22 mouse cellular contexts compared by ENCODE assay signal in genomic region chr12:53738549-53739292, GRCm38 (mm10).
DNase-seq lines count a peak whose midpoint lies in the region; ATAC-seq and TF ChIP-seq lines count a peak whose summit lies in the region.
"Had no signal": no experiment of that assay in that cellular context is flagged by ENCODE, and none has a peak within 500 bp of the region (broad histone marks: within the 10 kb centered on the region; RNA-seq: fewer than 3 reads in every experiment).

No protein-coding gene starts in this region.

- H3K9me3 ChIP-seq in kidney, embryonic 16.5 days (ENCODE audit: low read length) = no peaks in the 10 kb centered on the region
- H3K9me3 ChIP-seq in hindbrain, embryonic 12.5 days (replicated peaks) = no peaks in the 10 kb centered on the region
- no peaks in the 10 kb centered on the region for H3K9me3 ChIP-seq in midbrain, embryonic 11.5 days (ENCODE audit: control insufficient read depth, low read length)
- H3K9me3 ChIP-seq in neural tube, embryonic 14.5 days (ENCODE audit: control insufficient read depth, low read length) = no peaks in the 10 kb centered on the region
- H3K9me3 ChIP-seq: embryonic facial prominence, embryonic 10.5 days; limb, embryonic 10.5 days had no signal

- no peak for TF ChIP-seq CTCF in gastrocnemius, adult 2 months (IDR thresholded peaks at IDR 0.05)

- no peaks in the 10 kb centered on the region for H3K36me3 ChIP-seq in kidney, embryonic 16.5 days (ENCODE audit: insufficient read depth, low read length)
- H3K36me3 ChIP-seq in hindbrain, embryonic 12.5 days = no peaks in the 10 kb centered on the region
- no peaks in the 10 kb centered on the region for H3K36me3 ChIP-seq in midbrain, embryonic 11.5 days (ENCODE audit: control insufficient read depth, insufficient read depth, low read length)
- no peaks in the 10 kb centered on the region for H3K36me3 ChIP-seq in neural tube, embryonic 14.5 days (ENCODE audit: control insufficient read depth, insufficient read depth, low read length)
- H3K36me3 ChIP-seq: embryonic facial prominence, embryonic 10.5 days; limb, embryonic 10.5 days had no signal

- H3K4me1 ChIP-seq in kidney, embryonic 16.5 days (ENCODE audit: insufficient read depth, low read length) = peaks cover 11% of the 10 kb centered on the region; the same call in 1 of the 2 replicates
- H3K4me1 ChIP-seq in hindbrain, embryonic 12.5 days = peaks cover 13% of the 10 kb centered on the region
- H3K4me1 ChIP-seq in midbrain, embryonic 11.5 days (ENCODE audit: control insufficient read depth, insufficient read depth, low read length) = peaks cover 12% of the 10 kb centered on the region
- peaks cover 9% of the 10 kb centered on the region; the same call in 1 of the 2 replicates for H3K4me1 ChIP-seq in neural tube, embryonic 14.5 days (ENCODE audit: control insufficient read depth, insufficient read depth, low read length)
- H3K4me1 ChIP-seq: megakaryocyte, embryonic 14.5 days had no signal

- H3K27me3 ChIP-seq in kidney, embryonic 16.5 days (ENCODE audit: insufficient read depth, low read length) = no peaks in the 10 kb centered on the region; the same call in 1 of the 2 replicates
- H3K27me3 ChIP-seq in hindbrain, embryonic 12.5 days = no peaks in the 10 kb centered on the region
- H3K27me3 ChIP-seq in midbrain, embryonic 11.5 days (ENCODE audit: control insufficient read depth, insufficient read depth, low read length) = no peaks in the 10 kb centered on the region
- H3K27me3 ChIP-seq in neural tube, embryonic 14.5 days (ENCODE audit: control insufficient read depth, insufficient read depth, low read length) = no peaks in the 10 kb centered on the region
- H3K27me3 ChIP-seq: megakaryocyte, embryonic 14.5 days; Patski had no signal

- no peak for DNase-seq in kidney, postnatal 25 days
- DNase-seq in midbrain, embryonic 11.5 days (ENCODE audit: low spot score, missing footprints) = peak; percentile 86
- DNase-seq in gastrocnemius, adult 2 months = no peak
- DNase-seq: adrenal gland, postnatal 25 days; cerebellum, adult 11 months; cerebellum, postnatal 36 days; gastrocnemius, postnatal 14 days; heart, adult 2 months; heart, postnatal 4 days; liver, postnatal 0 days; lung, postnatal 14 days; thymus, postnatal 25 days had no signal

- no peak overlapping the region for H3K4me3 ChIP-seq in kidney, embryonic 16.5 days (ENCODE audit: low read length)
- no peak overlapping the region for H3K4me3 ChIP-seq in hindbrain, embryonic 12.5 days
- H3K4me3 ChIP-seq in midbrain, embryonic 11.5 days (ENCODE audit: low read depth, low read length) = no peak overlapping the region
- H3K4me3 ChIP-seq in neural tube, embryonic 14.5 days (ENCODE audit: low read depth, low read length) = no peak overlapping the region
- no peak overlapping the region for H3K4me3 ChIP-seq in gastrocnemius, adult 2 months
- H3K4me3 ChIP-seq: embryonic facial prominence, embryonic 10.5 days; heart, adult 2 months; limb, embryonic 10.5 days; megakaryocyte, embryonic 14.5 days had no signal

- no peak overlapping the region for H3K27ac ChIP-seq in kidney, embryonic 16.5 days (ENCODE audit: low read length)
- H3K27ac ChIP-seq in hindbrain, embryonic 12.5 days = peak overlapping the region; percentile 74
- H3K27ac ChIP-seq in midbrain, embryonic 11.5 days (ENCODE audit: low read depth, low read length) = no peak overlapping the region
- no peak overlapping the region for H3K27ac ChIP-seq in neural tube, embryonic 14.5 days (ENCODE audit: low read depth, low read length)
- H3K27ac ChIP-seq in gastrocnemius, adult 2 months = no peak overlapping the region
- H3K27ac ChIP-seq: embryonic facial prominence, embryonic 10.5 days; heart, adult 2 months; limb, embryonic 10.5 days had no signal

- intact Hi-C loops in gastrocnemius, adult 2 months (cut with DNase I) = no loop called here

- WGBS in kidney, embryonic 16.5 days = 33% methylated on average over 16 of the region's 16 CpGs
- 40% methylated on average over 16 of the region's 16 CpGs for WGBS in hindbrain, embryonic 12.5 days
- 49% methylated on average over 16 of the region's 16 CpGs for WGBS in midbrain, embryonic 11.5 days
- WGBS in neural tube, embryonic 14.5 days = 25% methylated on average over 16 of the region's 16 CpGs

- no peak for ATAC-seq in kidney, embryonic 16.5 days (ENCODE audit: low FRiP score, low TSS enrichment)
- peak; percentile 63; the same call in 1 of the 2 replicates for ATAC-seq in hindbrain, embryonic 12.5 days (ENCODE audit: low FRiP score)
- ATAC-seq in midbrain, embryonic 11.5 days (ENCODE audit: low FRiP score) = peak; percentile 33; the same call in 1 of the 2 replicates
- peak; percentile 51 for ATAC-seq in neural tube, embryonic 14.5 days (ENCODE audit: low read depth)
- no peak for ATAC-seq in granulocyte monocyte progenitor cell, adult 5-6 weeks (replicated peaks; ENCODE audit: poor library complexity, severe bottlenecking)
- ATAC-seq: forebrain, embryonic 14.5 days; intestine, postnatal 0 days; liver, postnatal 0 days; Patski had no signal

- H3K9ac ChIP-seq in kidney, embryonic 16.5 days (replicated peaks; ENCODE audit: low read length) = no peak overlapping the region
- no peak overlapping the region for H3K9ac ChIP-seq in hindbrain, embryonic 12.5 days
- no peak overlapping the region for H3K9ac ChIP-seq in midbrain, embryonic 11.5 days (ENCODE audit: low read length)
- no peak overlapping the region for H3K9ac ChIP-seq in neural tube, embryonic 14.5 days (replicated peaks; ENCODE audit: low read depth, low read length)
- H3K9ac ChIP-seq: liver, postnatal 0 days had no signal

- peak overlapping the region; percentile 30 for H3K4me2 ChIP-seq in kidney, embryonic 16.5 days (replicated peaks; ENCODE audit: low read depth, low read length)
- peak overlapping the region; percentile 16; the same call in 1 of the 2 replicates for H3K4me2 ChIP-seq in hindbrain, embryonic 12.5 days (replicated peaks)
- H3K4me2 ChIP-seq in midbrain, embryonic 11.5 days = no peak overlapping the region
- no peak overlapping the region for H3K4me2 ChIP-seq in neural tube, embryonic 14.5 days (ENCODE audit: low read depth, low read length)

Comparison
In these comparisons a context has a peak if more than half of its experiments do, and no peak if none do; other contexts are left out.
1. ATAC-seq: peak in hindbrain, embryonic 12.5 days (single experiment), midbrain, embryonic 11.5 days (single experiment) and neural tube, embryonic 14.5 days (single experiment); none in kidney, embryonic 16.5 days (single experiment) and granulocyte monocyte progenitor cell, adult 5-6 weeks (single experiment).
2. H3K4me2 ChIP-seq: peak in kidney, embryonic 16.5 days (single experiment) and hindbrain, embryonic 12.5 days (single experiment); none in midbrain, embryonic 11.5 days (single experiment) and neural tube, embryonic 14.5 days (single experiment).